Mouse (Mus musculus) hindbrain, embryonic 11.5 days (tissue): ENCODE measurements around the gene Cib4. TPM values are rescaled to one million over a fixed set of nuclear protein-coding genes. Genes with fewer than 3 reads are reported as not detected.

Source experiments
- polyA plus RNA-seq: library from polyadenylated mRNA; unstranded; fragments of >200 nt; fragmentation: Nextera tagmentation; extraction: Ambion mirVana; gene quantifications from 2 replicates; pipeline ENCODE4 v1.2.1, GENCODE M21; 2014

Gene Cib4
- polyA plus RNA-seq, 1 experiment from 2014 or later, result not detected

Other genes with a start within 250 kb of the Cib4 start
- gene Otof, start 83.9 kb downstream of the Cib4 start, polyA plus RNA-seq, result 0.12 and 0.17 TPM in 2 replicates
- 0.28 and 1.1 TPM in 2 replicates for gene 1700001C02Rik, start 79.8 kb downstream of the Cib4 start, polyA plus RNA-seq
- 0.65 and 0.66 TPM in 2 replicates for gene Kcnk3, start 42.3 kb upstream of the Cib4 start, polyA plus RNA-seq
- 25.2 and 28.8 TPM in 2 replicates for gene Slc35f6, start 102.1 kb upstream of the Cib4 start, polyA plus RNA-seq
- gene Cenpa, start 120.9 kb upstream of the Cib4 start, polyA plus RNA-seq, result 324 and 338 TPM in 2 replicates
- 86.1 and 90.1 TPM in 2 replicates for gene Dpysl5, start 165.7 kb upstream of the Cib4 start, polyA plus RNA-seq